24 mouse cellular contexts compared by ENCODE assay signal in the genomic region with DNA sequence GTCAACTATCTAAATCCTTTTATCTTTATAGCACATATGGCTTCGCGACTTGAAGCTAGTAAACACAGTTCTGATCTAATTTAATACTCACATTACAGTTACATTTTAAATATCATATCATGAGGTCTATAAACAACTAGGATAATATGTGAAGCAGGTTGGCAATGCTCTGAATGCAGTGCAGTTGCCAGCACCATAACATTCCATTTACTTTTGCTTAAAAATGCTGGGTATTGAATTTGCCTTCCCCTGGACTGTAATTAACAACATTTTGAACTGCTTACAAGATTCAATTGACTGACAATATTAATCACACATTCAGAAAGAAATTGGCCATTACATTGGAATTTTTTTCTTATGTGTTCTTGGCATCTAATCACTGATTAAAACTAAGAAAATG.
DNase-seq lines count a peak whose midpoint lies in the region; ATAC-seq and TF ChIP-seq lines count a peak whose summit lies in the region.
"Had no signal": no experiment of that assay in that cellular context is flagged by ENCODE, and none has a peak within 500 bp of the region (broad histone marks: within the 10 kb centered on the region; RNA-seq: fewer than 3 reads in every experiment).

No protein-coding gene starts in this region.

- no peak overlapping the region for H3K9ac ChIP-seq in forebrain, embryonic 14.5 days (ENCODE audit: low read length)
- H3K9ac ChIP-seq in forebrain, embryonic 13.5 days, result no peak overlapping the region
- no peak overlapping the region for H3K9ac ChIP-seq in forebrain, embryonic 16.5 days (replicated peaks; ENCODE audit: low read depth, low read length)

- peak; percentile 40 for DNase-seq in forebrain, embryonic 14.5 days (ENCODE audit: low spot score)
- DNase-seq in forebrain, embryonic 10.5 days (ENCODE audit: extremely low spot score, low spot score), result no peak
- DNase-seq in Muller cell, postnatal 12 days (ENCODE audit: inconsistent ontology term), result peak; percentile 52
- DNase-seq in brain, embryonic 14.5 days (ENCODE audit: low read depth), result peak; percentile 49
- DNase-seq in urinary bladder, adult 2 months (ENCODE audit: low spot score), result no peak
- no peak for DNase-seq in kidney, postnatal 25 days
- DNase-seq: adrenal gland, adult 2 months; adrenal gland, adult 8-10 months; adrenal gland, postnatal 10 days; adrenal gland, postnatal 14 days; adrenal gland, postnatal 25 days; adrenal gland, postnatal 36 days; B cell, adult 2 months; cerebellum, adult 11 months; cerebellum, adult 11-12 months; cerebellum, adult 18-20 months; cerebellum, adult 2 months had no signal

- no peak; the same call in 1 of the 2 replicates for ATAC-seq in forebrain, embryonic 14.5 days
- ATAC-seq in forebrain, embryonic 13.5 days, result no peak
- peak; percentile 57 for ATAC-seq in forebrain, embryonic 16.5 days
- ATAC-seq: activated CD4-positive, CD25-positive, alpha-beta regulatory T cell, adult 4 months; CD4-positive, CD25-positive, alpha-beta regulatory T cell, adult 4 months; Patski had no signal

- no peaks in the 10 kb centered on the region for H3K4me1 ChIP-seq in forebrain, embryonic 14.5 days (ENCODE audit: control insufficient read depth, insufficient read depth, low read length)
- no peaks in the 10 kb centered on the region for H3K4me1 ChIP-seq in forebrain, embryonic 13.5 days
- no peaks in the 10 kb centered on the region for H3K4me1 ChIP-seq in forebrain, embryonic 16.5 days (replicated peaks; ENCODE audit: control insufficient read depth, insufficient read depth, low read length)
- no peaks in the 10 kb centered on the region for H3K4me1 ChIP-seq in forebrain, embryonic 10.5 days

- H3K4me2 ChIP-seq in forebrain, embryonic 14.5 days (ENCODE audit: low read length), result no peak overlapping the region
- H3K4me2 ChIP-seq in forebrain, embryonic 13.5 days, result no peak overlapping the region
- H3K4me2 ChIP-seq in forebrain, embryonic 16.5 days (ENCODE audit: low read length), result no peak overlapping the region

- H3K4me3 ChIP-seq in forebrain, embryonic 14.5 days (ENCODE audit: low read depth, low read length), result no peak overlapping the region
- H3K4me3 ChIP-seq in forebrain, embryonic 13.5 days, result no peak overlapping the region
- H3K4me3 ChIP-seq in forebrain, embryonic 16.5 days (replicated peaks; ENCODE audit: low read length), result no peak overlapping the region
- no peak overlapping the region for H3K4me3 ChIP-seq in forebrain, embryonic 10.5 days

- WGBS in forebrain, embryonic 14.5 days, result 90% methylated on average over 2 of the region's 2 CpGs
- 90% methylated on average over 2 of the region's 2 CpGs for WGBS in forebrain, embryonic 13.5 days
- WGBS in forebrain, embryonic 16.5 days, result 85% methylated on average over 2 of the region's 2 CpGs
- WGBS in forebrain, embryonic 10.5 days, result 98% methylated on average over 2 of the region's 2 CpGs

- TF ChIP-seq POLR2A in brain, embryonic 14.5 days (IDR thresholded peaks at IDR 0.05; ENCODE audit: borderline replicate concordance, extremely low read depth, insufficient read depth, insufficient read length, poor library complexity, severe bottlenecking), result no peak

- H3K27ac ChIP-seq in forebrain, embryonic 14.5 days (ENCODE audit: low read depth, low read length), result no peak overlapping the region
- no peak overlapping the region for H3K27ac ChIP-seq in forebrain, embryonic 13.5 days
- H3K27ac ChIP-seq in forebrain, embryonic 16.5 days (ENCODE audit: low read length), result no peak overlapping the region
- H3K27ac ChIP-seq in forebrain, embryonic 10.5 days, result no peak overlapping the region

- no peaks in the 10 kb centered on the region for H3K9me3 ChIP-seq in forebrain, embryonic 14.5 days (replicated peaks; ENCODE audit: control insufficient read depth, low read length)
- no peaks in the 10 kb centered on the region for H3K9me3 ChIP-seq in forebrain, embryonic 13.5 days (replicated peaks)
- H3K9me3 ChIP-seq in forebrain, embryonic 16.5 days (ENCODE audit: control insufficient read depth, low read length), result no peaks in the 10 kb centered on the region
- no peaks in the 10 kb centered on the region for H3K9me3 ChIP-seq in forebrain, embryonic 10.5 days

- H3K36me3 ChIP-seq in forebrain, embryonic 14.5 days (ENCODE audit: control insufficient read depth, insufficient read depth, low read length), result no peaks in the 10 kb centered on the region
- no peaks in the 10 kb centered on the region for H3K36me3 ChIP-seq in forebrain, embryonic 13.5 days (ENCODE audit: poor library complexity, severe bottlenecking)
- H3K36me3 ChIP-seq in forebrain, embryonic 16.5 days (ENCODE audit: control insufficient read depth, insufficient read depth), result no peaks in the 10 kb centered on the region
- no peaks in the 10 kb centered on the region for H3K36me3 ChIP-seq in forebrain, embryonic 10.5 days (replicated peaks)
- H3K36me3 ChIP-seq: G1E had no signal

- no peak for TF ChIP-seq CTCF in brain, embryonic 14.5 days (IDR thresholded peaks at IDR 0.05; ENCODE audit: borderline replicate concordance, extremely low read depth, insufficient read depth, insufficient read length)

- no peaks in the 10 kb centered on the region for H3K27me3 ChIP-seq in forebrain, embryonic 14.5 days (replicated peaks; ENCODE audit: control insufficient read depth, insufficient read depth, low read length)
- no peaks in the 10 kb centered on the region for H3K27me3 ChIP-seq in forebrain, embryonic 13.5 days
- H3K27me3 ChIP-seq in forebrain, embryonic 16.5 days (replicated peaks; ENCODE audit: control insufficient read depth, insufficient read depth, low read length), result no peaks in the 10 kb centered on the region
- H3K27me3 ChIP-seq in forebrain, embryonic 10.5 days (ENCODE audit: poor library complexity, severe bottlenecking), result no peaks in the 10 kb centered on the region
- H3K27me3 ChIP-seq: CH12.LX, Patski had no signal

Comparison
In these comparisons a context has a peak if more than half of its experiments do, and no peak if none do; other contexts are left out.
1. DNase-seq: peak in forebrain, embryonic 14.5 days (single experiment), Muller cell, postnatal 12 days (single experiment) and brain, embryonic 14.5 days (single experiment); none in forebrain, embryonic 10.5 days (single experiment), urinary bladder, adult 2 months (single experiment) and kidney, postnatal 25 days (0 of 2).